Mouse (Mus musculus): ENCODE results near the gene Dynlt1f. TPM values are rescaled to one million over a fixed set of nuclear protein-coding genes. Genes with fewer than 3 reads are reported as not detected.
"Not testable (repeated sequence)": the region's sequence is repeated elsewhere in the genome, so short reads cannot be mapped to it uniquely, and the experiment has no call there.

Dynlt1f gene
- 10 to 100 TPM; 14.6 to 24.2 TPM for total RNA-seq (2021)
- long read RNA-seq, experiment 1, partial matches to known transcripts = 1 of 9 reads
- long read RNA-seq, experiment 1, other reads (novel, unspliced or antisense) = 5 of 9 reads
- long read RNA-seq, experiment 2, partial matches to known transcripts = 1 of 7 reads
- long read RNA-seq, experiment 2, other reads (novel, unspliced or antisense) = 2 of 7 reads

- peak; percentile 37 to 63 for DNase-seq (ENCODE audit: low spot score in 2 of 2)
- H3K27ac ChIP-seq = peak within 1 kb of the TSS; percentile 50; the same call in 1 of the 2 replicates
- H3K4me3 ChIP-seq = peak within 1 kb of the TSS; percentile 61
Measured at GRCm38 (mm10) chr17:6655567-6656281, at the start of gene Dynlt1f. Gene Dynlt1f (minus strand): TSS chr17:6655900.

- not testable (repeated sequence) for H3K27ac ChIP-seq; DNase-seq (ENCODE audit: low spot score in 2 of 2); H3K4me3 ChIP-seq
Measured at GRCm38 (mm10) chr17:6703381-6704270, 47.9 kb upstream of the Dynlt1f start.

DNA sequence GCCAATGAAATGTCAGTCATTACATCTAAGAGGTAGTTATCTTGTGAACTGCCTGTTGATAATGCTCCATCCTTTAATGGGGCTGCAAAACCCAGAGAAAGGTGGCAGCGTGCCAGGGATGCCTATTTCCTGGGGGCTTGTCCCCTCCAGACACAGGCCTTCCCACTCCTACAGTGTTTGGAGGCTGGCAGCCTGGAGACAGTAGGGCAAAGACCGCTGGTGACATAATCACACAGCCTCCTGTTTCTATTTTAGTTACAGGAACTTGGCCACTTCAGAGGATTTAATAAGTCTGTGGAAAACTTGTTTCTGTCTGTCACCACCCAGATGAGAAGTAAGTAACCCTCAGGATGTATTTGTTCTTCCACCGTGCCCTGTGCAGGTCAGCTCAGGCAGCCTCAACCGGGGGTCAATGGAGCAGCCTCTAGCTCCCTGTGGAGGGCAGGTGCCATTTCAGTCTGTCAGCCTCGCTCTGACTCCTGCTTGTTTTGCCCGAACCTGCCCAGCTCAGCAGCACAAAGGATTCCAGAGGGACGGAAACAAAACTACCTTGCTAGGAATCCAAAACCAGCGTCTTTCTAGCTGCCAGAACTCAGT is 47.0 kb upstream of the Dynlt1f start:
- not testable (repeated sequence) for DNase-seq (ENCODE audit: low spot score in 2 of 2)

GRCm38 (mm10) chr17:6700077-6700476 is 44.4 kb upstream of the Dynlt1f start:
- not testable (repeated sequence) for H3K27ac ChIP-seq; DNase-seq (ENCODE audit: low spot score in 2 of 2); H3K4me3 ChIP-seq

More for the DNA sequence above, 47.0 kb upstream of the Dynlt1f start:
- not testable (repeated sequence) for H3K4me3 ChIP-seq, H3K27ac ChIP-seq

DNA sequence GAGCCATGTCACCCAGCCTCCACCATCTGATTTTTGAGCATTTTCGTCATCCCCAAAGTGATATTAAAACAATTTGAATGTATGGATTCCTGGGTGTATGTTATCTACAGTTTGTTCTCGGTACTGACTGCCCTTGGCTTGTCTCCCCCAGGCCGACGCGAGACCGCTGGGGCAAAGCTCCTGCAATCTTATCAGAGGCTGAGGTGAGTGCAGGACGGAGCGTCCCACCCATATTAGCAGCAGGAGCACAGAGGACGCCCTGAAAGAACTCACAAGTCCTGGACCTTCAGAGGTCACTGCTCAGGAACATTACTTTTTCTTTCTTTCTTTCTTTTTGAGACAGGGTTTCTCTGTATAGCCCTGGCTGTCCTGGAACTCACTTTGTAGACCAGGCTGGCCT is 43.8 kb upstream of the Dynlt1f start:
- not testable (repeated sequence) for H3K4me3 ChIP-seq, H3K27ac ChIP-seq

GRCm38 (mm10) chr17:6697224-6697775 is 41.6 kb upstream of the Dynlt1f start:
- peak in 1 of 2 experiments; percentile 43 for DNase-seq (ENCODE audit: low spot score in 2 of 2)
- peak; percentile 73 for TF ChIP-seq CTCF (conservative IDR thresholded peaks at IDR 0.05)
- H3K27ac ChIP-seq, H3K4me3 ChIP-seq: not testable (repeated sequence)

More for the DNA sequence above, 43.8 kb upstream of the Dynlt1f start:
- DNase-seq (ENCODE audit: low spot score in 2 of 2) = not testable (repeated sequence)

DNA sequence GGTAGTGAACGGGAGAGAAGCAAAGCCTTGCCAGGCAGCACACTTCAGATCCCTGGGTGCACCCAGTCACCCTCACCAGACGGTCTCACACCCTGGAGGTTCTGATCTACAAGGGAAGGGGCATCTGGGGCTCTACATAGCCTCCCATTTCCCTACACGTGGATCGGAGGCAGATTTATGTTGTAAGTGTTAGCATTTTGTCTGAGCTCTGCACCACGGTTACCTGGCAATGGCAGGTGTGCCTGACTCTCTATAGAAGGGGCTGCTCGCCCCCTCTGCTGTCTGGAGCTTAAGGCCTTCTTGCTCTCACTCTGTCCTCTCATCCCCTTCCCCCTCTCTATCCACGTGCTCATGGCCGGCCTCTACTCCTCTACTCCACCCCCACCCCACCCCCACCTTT is 40.8 kb upstream of the Dynlt1f start:
- not testable (repeated sequence) for H3K4me3 ChIP-seq; H3K27ac ChIP-seq; DNase-seq (ENCODE audit: low spot score in 2 of 2)

GRCm38 (mm10) chr17:6695712-6696111 is 40.0 kb upstream of the Dynlt1f start:
- H3K27ac ChIP-seq; H3K4me3 ChIP-seq; DNase-seq (ENCODE audit: low spot score in 2 of 2): not testable (repeated sequence)

GRCm38 (mm10) chr17:6691596-6691995 is 35.9 kb upstream of the Dynlt1f start:
- DNase-seq (ENCODE audit: low spot score in 2 of 2) = peak; percentile 88 to 98
- H3K27ac ChIP-seq, H3K4me3 ChIP-seq: not testable (repeated sequence)
- peak; percentile 83 for TF ChIP-seq CTCF (conservative IDR thresholded peaks at IDR 0.05)

- not testable (repeated sequence) for H3K4me3 ChIP-seq; H3K27ac ChIP-seq; DNase-seq (ENCODE audit: low spot score in 2 of 2)
Measured at GRCm38 (mm10) chr17:6689344-6689743, 33.6 kb upstream of the Dynlt1f start.

- not testable (repeated sequence) for DNase-seq (ENCODE audit: low spot score in 2 of 2); H3K27ac ChIP-seq; H3K4me3 ChIP-seq
Measured at GRCm38 (mm10) chr17:6686299-6686971, 30.7 kb upstream of the Dynlt1f start.

GRCm38 (mm10) chr17:6685288-6685818 is 29.7 kb upstream of the Dynlt1f start:
- not testable (repeated sequence) for H3K4me3 ChIP-seq; H3K27ac ChIP-seq; DNase-seq (ENCODE audit: low spot score in 2 of 2)

- not testable (repeated sequence) for H3K27ac ChIP-seq; DNase-seq (ENCODE audit: low spot score in 2 of 2); H3K4me3 ChIP-seq
Measured at GRCm38 (mm10) chr17:6684464-6685287, 29.0 kb upstream of the Dynlt1f start.

GRCm38 (mm10) chr17:6683702-6684101 is 28.0 kb upstream of the Dynlt1f start:
- H3K27ac ChIP-seq; H3K4me3 ChIP-seq; DNase-seq (ENCODE audit: low spot score in 2 of 2): not testable (repeated sequence)

DNA sequence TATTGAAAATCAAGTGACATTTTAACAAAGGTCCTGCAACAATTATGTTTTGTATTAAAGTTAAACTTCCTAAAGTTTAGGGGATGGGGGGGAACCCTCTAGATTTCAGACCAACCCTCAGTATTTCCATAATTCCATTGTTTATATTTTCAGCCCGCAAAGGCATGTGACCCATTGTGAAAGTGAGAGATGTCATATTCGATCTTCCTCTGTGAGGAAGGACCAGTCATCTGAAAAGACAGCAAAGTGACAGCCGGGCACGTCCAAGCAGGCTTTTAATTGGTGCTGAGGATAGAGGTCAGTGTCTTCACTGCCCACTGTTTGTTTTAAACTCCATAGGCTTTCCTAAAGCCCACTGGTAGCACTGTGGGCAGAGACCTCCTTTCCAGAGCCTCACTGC is 26.0 kb upstream of the Dynlt1f start:
- H3K27ac ChIP-seq; DNase-seq (ENCODE audit: low spot score in 2 of 2); H3K4me3 ChIP-seq: not testable (repeated sequence)

GRCm38 (mm10) chr17:6678063-6678462 is 22.4 kb upstream of the Dynlt1f start:
- DNase-seq (ENCODE audit: low spot score in 2 of 2) = not testable (repeated sequence)

More at GRCm38 (mm10) chr17:6678063-6678462, 22.4 kb upstream of the Dynlt1f start:
- H3K27ac ChIP-seq, H3K4me3 ChIP-seq: not testable (repeated sequence)

Measured in layer of hippocampus, adult 2 months (tissue).